Mouse (Mus musculus): ENCODE measurements around the gene Tbc1d16. TPM values are rescaled to one million over a fixed set of nuclear protein-coding genes. Genes with fewer than 3 reads are reported as not detected.
A peak's percentile ranks its signal among the peaks of the same experiment; 100 is the strongest.
"Not testable (repeated sequence)": the region's sequence is repeated elsewhere in the genome, so short reads cannot be mapped to it uniquely, and the experiment has no call there.

Gene Tbc1d16
- total RNA-seq (2021): 10 to 100 TPM; 57.7 to 67.8 TPM

DNA sequence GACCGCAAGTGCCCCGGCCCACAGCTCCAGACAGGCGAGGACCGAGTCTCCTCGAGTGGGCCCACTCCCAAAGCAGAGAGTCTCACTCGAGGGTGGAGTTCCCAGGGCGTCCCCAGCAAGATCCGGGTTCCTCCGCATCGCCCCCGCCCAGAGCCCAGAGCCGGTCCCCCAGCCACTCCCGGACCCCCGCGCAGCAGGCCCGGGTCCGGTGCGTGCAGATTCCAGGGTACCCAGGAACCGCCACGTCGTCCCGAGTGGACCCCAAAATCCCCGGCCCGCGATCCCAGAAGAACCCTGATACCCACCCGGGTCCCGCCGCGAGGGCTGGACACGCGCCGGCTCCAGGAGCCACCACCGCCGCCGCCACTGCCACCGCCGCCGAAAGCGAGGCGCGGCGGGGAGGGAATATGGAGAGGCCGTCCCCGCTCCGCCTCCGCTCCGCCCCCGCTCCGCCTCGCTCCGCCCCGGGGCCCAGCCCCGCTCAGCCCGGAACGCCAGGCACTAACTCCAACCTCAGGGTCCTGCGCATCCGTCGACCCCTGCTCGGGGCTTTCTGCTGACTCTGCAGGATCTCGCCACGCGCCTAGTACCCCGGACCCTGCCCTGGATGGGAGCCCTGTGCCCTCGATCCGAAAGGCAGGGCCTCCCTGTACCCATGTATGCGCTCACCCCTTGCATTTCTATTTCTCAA is at the start of gene Tbc1d16, which contains the start of gene Ccdc40:
Tbc1d16 (minus strand) TSS at position 409 of the 691 bp plus-strand sequence.
Ccdc40 (plus strand) TSS at position 482 of the 691 bp plus-strand sequence.
- intact Hi-C loops (cut with DNase I): loop anchor here (2.0 kb wide), 1 partner anchor 21 kb away; no protein-coding TSS in a partner anchor
- peak; percentile 81 to 84 for DNase-seq

DNA sequence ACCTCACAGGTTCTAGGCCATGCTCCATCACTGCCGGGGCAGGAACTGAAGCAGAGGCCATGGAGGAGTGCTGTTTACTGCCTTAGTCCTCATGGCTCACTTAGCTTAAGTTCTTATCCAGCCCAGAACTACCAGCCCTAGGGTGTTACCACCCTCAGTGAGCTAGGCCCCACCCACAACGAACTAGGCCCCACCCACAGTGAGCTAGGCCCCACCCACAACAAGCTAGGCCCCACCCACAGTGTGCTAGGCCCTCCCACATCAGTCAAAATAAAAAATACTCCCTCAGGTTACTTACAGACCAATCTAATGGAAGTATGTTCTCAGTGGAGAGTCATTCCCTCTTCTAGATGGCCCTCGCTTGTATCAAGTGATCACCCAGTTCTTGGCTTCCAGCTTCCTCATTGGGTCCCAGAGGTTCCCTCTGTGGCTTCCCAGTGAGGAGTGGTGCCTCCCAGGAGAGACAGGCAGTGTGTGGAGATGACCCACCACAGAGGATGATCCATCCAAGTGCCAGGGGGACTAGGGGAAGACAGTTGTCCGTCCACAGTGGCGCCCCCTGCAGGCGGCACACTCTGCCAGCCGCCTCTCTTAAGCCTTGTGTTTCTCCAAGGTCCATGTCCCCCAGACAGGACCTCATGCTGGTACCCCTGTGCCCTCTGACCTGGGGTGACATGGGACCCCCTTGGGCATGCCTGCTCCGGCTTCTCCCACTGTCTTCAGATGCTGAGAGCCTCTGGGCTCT is 45.1 kb upstream of the Tbc1d16 start:
- intact Hi-C loops (cut with DNase I): no loop called here
- DNase-seq: no peak

DNA sequence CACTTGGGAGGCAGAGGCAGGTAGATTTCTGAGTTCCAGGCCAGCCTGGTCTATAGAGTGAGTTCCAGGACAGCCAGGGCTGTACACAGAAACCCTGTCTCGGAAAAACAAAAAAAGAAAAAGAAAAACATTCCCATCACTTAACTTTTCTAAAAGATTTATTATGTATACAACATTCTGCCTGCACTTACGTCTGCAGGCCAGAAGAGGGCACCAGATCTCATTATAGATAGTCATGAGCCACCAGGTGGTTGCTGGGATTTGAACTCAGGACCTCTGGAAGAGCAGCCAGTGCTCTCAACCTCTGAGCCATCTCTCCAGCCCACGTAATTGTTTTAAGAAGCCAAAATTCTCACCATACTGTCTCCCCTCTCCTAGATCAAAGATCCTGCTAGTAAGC is 44.2 kb upstream of the Tbc1d16 start:
- DNase-seq; intact Hi-C loops (cut with DNase I): not testable (repeated sequence)

GRCm38 (mm10) chr11:119268557-119269195 is 40.4 kb upstream of the Tbc1d16 start:
- DNase-seq: no peak
- intact Hi-C loops (cut with DNase I): loop anchor here (2.0 kb wide), 1 partner anchor 30 kb away; no protein-coding TSS in a partner anchor

GRCm38 (mm10) chr11:119267768-119268556 is 39.7 kb upstream of the Tbc1d16 start, which contains the start of gene Gaa:
Gaa (plus strand) TSS chr11:119267887.
- intact Hi-C loops (cut with DNase I): loop anchor here (2.0 kb wide), 1 partner anchor 31 kb away; no protein-coding TSS in a partner anchor
- DNase-seq: peak; percentile 95 to 97

DNA sequence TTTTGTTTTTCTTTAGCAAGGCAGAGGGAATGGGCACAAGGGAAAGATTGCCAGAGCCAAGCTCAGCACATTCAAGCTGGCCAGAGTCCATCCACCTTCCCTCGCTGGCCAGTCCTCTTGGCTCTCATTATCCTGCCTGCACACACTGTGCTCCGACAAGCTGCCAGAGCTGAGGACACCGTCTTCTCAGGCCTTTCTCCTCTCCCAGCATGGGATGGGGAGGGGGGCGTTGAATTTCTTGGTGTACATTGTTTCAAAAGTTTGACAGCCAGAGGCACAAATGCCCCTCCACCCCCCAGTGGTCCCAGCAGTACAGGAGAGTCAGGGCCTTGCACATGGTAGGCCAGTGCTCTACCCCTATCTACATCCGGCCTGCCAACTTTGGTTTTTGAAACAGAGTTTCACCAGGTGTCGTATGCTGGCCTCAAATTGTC is 39.0 kb upstream of the Tbc1d16 start:
- DNase-seq: peak; percentile 41 to 45
- intact Hi-C loops (cut with DNase I): no loop called here

GRCm38 (mm10) chr11:119265811-119266210 is 37.5 kb upstream of the Tbc1d16 start:
- intact Hi-C loops (cut with DNase I): no loop called here
- DNase-seq: no peak

- no peak for DNase-seq
- intact Hi-C loops (cut with DNase I): no loop called here
These were observed 36.1 kb upstream of the Tbc1d16 start for GRCm38 (mm10) chr11:119264413-119264812.

DNA sequence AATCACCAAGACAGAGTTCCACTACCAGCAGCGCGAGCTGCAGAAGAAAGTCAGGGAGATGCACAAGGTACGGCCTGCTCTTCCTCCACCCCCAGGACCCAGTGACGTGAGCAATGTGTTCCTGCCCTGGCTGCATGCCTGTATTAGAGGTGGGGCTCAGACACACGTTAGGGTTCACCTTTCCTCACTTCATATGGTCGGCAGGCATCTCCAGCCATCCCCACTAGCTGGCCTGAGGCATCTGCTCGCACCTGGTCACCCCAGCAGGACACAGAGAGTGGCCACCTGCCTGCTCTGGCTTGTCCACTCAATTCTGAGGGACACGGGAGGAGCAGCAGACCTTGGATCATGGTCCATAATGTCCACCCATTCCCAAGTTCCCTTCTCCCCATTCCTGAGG is 31.7 kb upstream of the Tbc1d16 start:
- intact Hi-C loops (cut with DNase I): no loop called here
- no peak for DNase-seq

GRCm38 (mm10) chr11:119258572-119259322 is 30.4 kb upstream of the Tbc1d16 start:
- DNase-seq: peak; percentile 72 to 78
- intact Hi-C loops (cut with DNase I): no loop called here

DNA sequence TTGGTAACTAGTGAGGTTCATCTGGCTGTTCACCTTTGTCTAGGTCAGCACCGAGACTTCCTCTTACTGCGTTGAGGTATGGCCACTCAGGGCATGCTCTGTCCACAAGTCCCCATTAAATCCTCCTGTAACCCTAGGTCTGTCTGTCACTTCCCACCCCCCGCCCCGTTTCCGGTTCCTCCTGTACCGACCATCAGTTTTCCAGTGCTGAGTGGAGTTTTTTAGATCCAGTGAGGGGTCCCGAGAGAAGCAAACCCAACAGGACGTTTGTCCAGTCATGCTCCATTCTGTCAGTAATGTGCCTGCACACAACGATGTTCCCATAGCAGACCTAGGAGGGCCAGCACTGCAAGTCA is 29.9 kb upstream of the Tbc1d16 start:
- no peak for DNase-seq
- intact Hi-C loops (cut with DNase I): no loop called here

DNA sequence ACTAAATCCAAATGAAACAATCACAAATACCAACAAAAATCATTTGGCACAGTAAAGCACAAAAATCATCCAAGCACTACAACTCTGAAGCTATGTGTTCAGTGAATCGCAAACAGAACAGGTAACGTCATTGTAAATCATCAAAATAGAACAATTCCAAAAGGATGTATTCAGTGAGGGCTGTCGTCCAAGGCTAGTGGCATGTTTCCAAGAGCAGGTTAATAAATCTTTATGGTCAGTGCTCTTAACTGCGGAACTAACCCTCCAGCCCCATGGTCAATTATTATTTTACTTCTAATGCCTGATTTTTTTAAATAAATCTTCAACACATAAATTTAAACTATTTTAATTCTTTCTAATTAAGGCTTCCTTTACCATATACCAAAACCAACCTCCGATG is 28.3 kb upstream of the Tbc1d16 start:
- DNase-seq; intact Hi-C loops (cut with DNase I): not testable (repeated sequence)

- peak; percentile 22 to 28 for DNase-seq
- intact Hi-C loops (cut with DNase I): no loop called here
These were observed 24.7 kb upstream of the Tbc1d16 start for GRCm38 (mm10) chr11:119252854-119253541.

DNA sequence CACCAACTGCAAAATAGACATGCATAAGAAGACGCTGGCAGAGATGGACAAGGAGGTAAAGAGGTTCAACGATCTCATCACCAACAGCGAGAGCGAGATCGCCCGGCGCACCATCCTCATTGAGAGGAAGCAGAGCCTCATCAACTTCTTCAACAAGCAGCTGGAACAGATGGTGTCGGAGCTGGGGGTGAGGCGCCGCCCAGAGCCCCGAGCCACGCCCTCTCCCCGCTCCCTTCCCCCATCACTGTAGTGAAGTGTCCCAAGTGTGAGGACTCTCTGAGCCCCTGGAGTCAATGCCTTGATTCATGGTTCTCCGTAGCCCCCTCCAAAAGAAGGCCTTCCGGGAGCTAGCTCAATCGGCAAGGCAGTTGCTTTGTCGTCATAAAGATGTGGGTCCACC is 22.7 kb upstream of the Tbc1d16 start:
- intact Hi-C loops (cut with DNase I): no loop called here
- no peak for DNase-seq

- intact Hi-C loops (cut with DNase I): loop anchor here (1.0 kb wide), 2 partner anchors 42 to 46 kb away; no protein-coding TSS in a partner anchor
- DNase-seq: peak; percentile 58 to 61
These were observed 20.7 kb upstream of the Tbc1d16 start for GRCm38 (mm10) chr11:119249011-119249410.

DNA sequence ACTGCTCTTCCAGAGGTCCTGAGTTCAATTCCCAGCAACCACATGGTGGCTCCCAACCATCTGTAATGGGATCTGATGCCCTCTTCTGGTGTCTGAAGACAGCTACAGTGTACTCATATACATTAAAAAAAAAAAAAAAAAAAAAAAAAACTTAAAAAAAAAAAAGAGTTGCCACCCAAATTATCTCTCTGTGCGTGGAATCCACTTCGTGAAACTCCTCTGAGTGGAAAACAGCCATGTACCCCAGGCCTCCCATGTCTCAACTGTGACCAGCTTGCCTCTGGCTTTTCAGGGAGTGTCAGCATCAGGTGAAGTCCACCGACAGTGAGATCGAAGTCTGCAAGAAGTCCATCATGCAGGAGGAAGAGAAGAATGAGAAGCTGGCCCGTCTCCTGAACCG is 17.2 kb upstream of the Tbc1d16 start:
- intact Hi-C loops (cut with DNase I); DNase-seq: not testable (repeated sequence)

DNA sequence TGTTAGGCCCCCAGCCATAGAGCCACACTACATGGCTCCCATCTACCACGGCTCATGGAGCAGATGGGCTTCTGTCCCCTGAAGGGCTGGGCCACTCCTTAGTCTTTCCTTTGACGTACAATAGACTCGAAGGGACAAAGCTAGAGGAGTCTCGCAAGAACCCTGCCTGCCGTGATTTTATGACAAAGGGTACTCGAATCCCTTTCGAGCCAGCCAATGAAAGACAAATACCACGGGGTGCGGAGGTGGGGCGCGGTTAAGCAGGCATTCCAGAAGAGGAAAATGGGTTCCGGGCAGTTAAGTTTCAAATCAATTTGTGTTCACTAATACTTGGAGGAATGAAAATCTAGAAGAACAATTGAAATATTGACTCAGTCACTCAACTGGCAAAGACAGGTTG is 11.2 kb upstream of the Tbc1d16 start:
- intact Hi-C loops (cut with DNase I): no loop called here
- DNase-seq: no peak

GRCm38 (mm10) chr11:119238305-119238721 is 10.0 kb upstream of the Tbc1d16 start:
- peak; percentile 50 to 57 for DNase-seq

More at GRCm38 (mm10) chr11:119238305-119238721, 10.0 kb upstream of the Tbc1d16 start:
- intact Hi-C loops (cut with DNase I): no loop called here
